Mouse (Mus musculus) B cell, adult 62 days (primary cell): ENCODE data around the gene Taf1c. TPM values are rescaled to one million over a fixed set of nuclear protein-coding genes. Genes with fewer than 3 reads are reported as not detected.

Source experiments
- total RNA-seq: library from RNA; stranded (reverse); gene quantifications from 4 replicates; pipeline ENCODE4 v1.2.4, GENCODE M21; 2023

The Taf1c gene
- total RNA-seq = 18.6 to 21.2 TPM (median 18.9 TPM) in 4 replicates

GRCm38 (mm10) chr8:119604996-119605395, at the start of gene Taf1c:
Gene Taf1c (minus strand): TSS chr8:119605222.

GRCm38 (mm10) chr8:119635378-119635777, 30.4 kb upstream of the Taf1c start, which contains the start of gene Kcng4:
Gene Kcng4 (minus strand): TSS chr8:119635680.

DNA sequence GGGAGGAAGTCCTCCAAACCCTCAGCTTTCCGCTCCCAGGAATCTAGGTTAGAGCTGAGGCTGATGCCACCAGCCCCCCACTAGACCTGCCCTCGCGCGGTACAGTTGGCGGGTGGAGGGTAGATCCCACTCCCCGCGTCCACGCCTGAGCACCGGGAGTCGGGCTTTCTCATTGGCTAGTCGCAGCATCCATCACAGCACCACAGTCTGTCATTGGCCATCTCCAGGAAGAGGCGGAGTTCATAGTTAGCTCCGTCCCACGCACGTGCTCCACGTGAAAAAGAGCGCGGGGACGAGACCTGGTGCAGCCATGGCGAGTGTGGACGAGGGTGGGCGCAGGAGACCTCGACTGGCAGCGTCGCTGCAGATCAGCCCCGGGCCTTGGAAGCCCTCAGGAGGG, 7.4 kb upstream of the Taf1c start, which contains the start of gene Adad2:
Gene Adad2, plus strand, starts transcription at position 277 of the 400 bp plus-strand sequence.

GRCm38 (mm10) chr8:119574437-119575365, 30.3 kb downstream of the Taf1c start, which contains the start of the genes Hsdl1 and Dnaaf1:
Gene Hsdl1 (minus strand): TSS chr8:119575183.
Gene Dnaaf1 (plus strand): TSS chr8:119575235.

DNA sequence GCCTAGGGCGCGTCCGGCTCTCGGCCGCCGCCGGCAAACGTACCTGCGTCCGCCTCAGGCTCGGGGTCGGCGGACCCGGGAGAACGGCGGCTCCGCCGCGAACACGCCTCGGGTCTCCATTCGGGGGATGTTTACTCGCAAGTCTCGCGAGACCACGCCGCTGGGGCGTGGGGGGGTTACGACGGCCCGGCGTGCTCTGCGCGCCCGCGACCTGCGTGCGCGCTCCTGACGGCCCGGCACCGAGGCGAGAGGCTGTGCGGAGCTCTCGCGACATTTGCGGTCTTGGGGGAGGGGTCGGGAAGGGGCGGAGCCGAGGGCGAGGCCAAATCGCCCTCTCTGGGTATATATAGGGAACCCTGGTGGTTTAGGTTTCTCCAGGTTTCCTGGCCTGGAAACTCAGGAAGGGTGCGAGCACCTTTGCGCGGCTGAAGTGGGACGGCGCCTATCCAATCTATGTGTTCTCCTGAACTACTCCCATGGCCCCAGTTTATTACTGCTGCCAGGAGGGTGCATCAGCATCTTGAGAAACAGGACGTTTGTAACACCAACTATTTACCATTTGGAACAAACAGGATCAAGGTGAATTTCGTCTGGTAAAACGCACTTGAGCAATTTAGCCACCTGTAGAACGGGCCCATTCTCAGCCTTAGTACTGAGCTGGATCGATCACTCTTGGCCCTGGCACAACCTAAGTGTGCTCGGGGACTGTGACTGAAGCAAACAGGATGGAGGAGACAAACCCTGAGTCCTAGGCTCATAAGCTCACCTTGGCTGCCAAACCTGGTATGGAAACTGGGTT, 46.2 kb downstream of the Taf1c start, which contains the start of gene Mbtps1:
Gene Mbtps1, minus strand, starts transcription at position 133 of the 799 bp plus-strand sequence.

Other genes starting within 250 kb of the Taf1c start
- 15.5 to 18.2 TPM (median 16.2 TPM) in 4 replicates for gene Mlycd, start 210.3 kb downstream of the Taf1c start, total RNA-seq
- 11.4 to 16.9 TPM (median 13.5 TPM) in 4 replicates for gene Osgin1, start 171.1 kb downstream of the Taf1c start, total RNA-seq
- gene Necab2, start 158.5 kb downstream of the Taf1c start, total RNA-seq = not detected in 4 replicates
- 0.47 to 1.1 TPM (median 0.85 TPM) in 4 replicates for gene Slc38a8, start 103.5 kb downstream of the Taf1c start, total RNA-seq
- 116 to 135 TPM (median 122 TPM) in 4 replicates for gene Mbtps1, start 46.5 kb downstream of the Taf1c start, total RNA-seq
- gene Hsdl1, start 30.0 kb downstream of the Taf1c start, total RNA-seq = 37.6 to 54.8 TPM (median 41.5 TPM) in 4 replicates
- gene Dnaaf1, start 30.0 kb downstream of the Taf1c start, total RNA-seq = not detected in 4 replicates
- not detected in 4 replicates for gene Adad2, start 7.5 kb upstream of the Taf1c start, total RNA-seq
- not detected in 4 replicates for gene Kcng4, start 30.5 kb upstream of the Taf1c start, total RNA-seq
- gene Wfdc1, start 61.1 kb upstream of the Taf1c start, total RNA-seq = not detected in 4 replicates
- not detected in 4 replicates for gene Atp2c2, start 94.8 kb upstream of the Taf1c start, total RNA-seq
- 4.7 to 5.4 TPM (median 5.0 TPM) in 4 replicates for gene Tldc1, start 173.2 kb upstream of the Taf1c start, total RNA-seq
- 401 to 417 TPM (median 412 TPM) in 4 replicates for gene Cotl1, start 235.3 kb upstream of the Taf1c start, total RNA-seq